Mouse (Mus musculus) heart, adult 2 months (tissue): Measurements from ENCODE around the gene Arhgef19. TPM values are rescaled to one million over a fixed set of nuclear protein-coding genes. Genes with fewer than 3 reads are reported as not detected.

Experiments used
- DNase-seq, 2 experiments: peaks; one replicate each; pipeline ENCODE4 v3.0.0; 2021
- H3K27ac ChIP-seq: fragments of 200-600 bp; 2 replicates; pipeline ENCODE4 v1.8.1; 2022
- H3K27me3 ChIP-seq: fragments of 200-500 bp; 2 replicates; pipeline ENCODE4 v1.6.1; 2012; ENCODE audit warnings: mild to moderate bottlenecking, low read length, inconsistent platforms, mixed read lengths; ENCODE audit not compliant: control insufficient read depth, insufficient read depth
- H3K36me3 ChIP-seq: fragments of 200-500 bp; 2 replicates; pipeline ENCODE4 v1.6.1; 2012; ENCODE audit warnings: low read length, inconsistent platforms; ENCODE audit not compliant: control insufficient read depth, insufficient read depth
- H3K4me1 ChIP-seq: fragments of 200-500 bp; 2 replicates; pipeline ENCODE4 v1.6.1; 2011; ENCODE audit warnings: low read length; ENCODE audit not compliant: control insufficient read depth, insufficient read depth
- H3K4me3 ChIP-seq: fragments of 200-600 bp; 2 replicates; pipeline ENCODE4 v1.8.1; 2022
- H3K79me2 ChIP-seq: fragments of 200-500 bp; replicated peaks from 2 replicates; pipeline ENCODE4 v1.6.1; 2012; ENCODE audit warnings: mild to moderate bottlenecking, inconsistent platforms, low read length, moderate library complexity, mixed read lengths; ENCODE audit not compliant: control insufficient read depth, insufficient read depth
- H3K9ac ChIP-seq: fragments of 200-500 bp; 2 replicates; pipeline ENCODE4 v1.6.1; 2012; ENCODE audit warnings: low read depth, mild to moderate bottlenecking, control low read depth, inconsistent platforms, low read length, mixed read lengths
- CTCF ChIP-seq: fragments of 200-600 bp; IDR thresholded peaks from 2 replicates; pipeline ENCODE4 v1.8.1; 2022; ENCODE audit warnings: antibody characterized with exemption, mild to moderate bottlenecking, moderate library complexity
- EP300 ChIP-seq: fragments of 200-500 bp; IDR thresholded peaks from 2 replicates; pipeline ENCODE4 v1.6.1; 2011; ENCODE audit warnings: low read depth, low read length, control low read depth; ENCODE audit not compliant: insufficient read depth
- POLR2A ChIP-seq: fragments of 200-500 bp; IDR thresholded peaks from 2 replicates; pipeline ENCODE4 v1.6.1; 2011; ENCODE audit warnings: mild to moderate bottlenecking, low read depth, low read length, control low read depth; ENCODE audit not compliant: insufficient read depth
- WGBS: fragments of 180-500 bp; shearing (Covaris S2); methylation state at CpG from one replicate; pipeline ENCODE4 v1.1.7; 2018; 5-methylcytosine and 5-hydroxymethylcytosine counted together
- intact Hi-C: fragments of 180-260 bp; cut with DNase I; formaldehyde crosslinking; loops from one replicate; pipeline ENCODE4 v1.15.1; 2025
- polyA plus RNA-seq: library from polyadenylated mRNA; depleted of rRNA; stranded (reverse); fragments of >200 nt; gene quantifications from 2 replicates; pipeline ENCODE4 v1.2.3, GENCODE M21; 2012
- total RNA-seq, 2 experiments: library from RNA; stranded (reverse); gene quantifications; 2 replicates each; pipeline ENCODE4 v1.2.3; 2021

Arhgef19 gene
- total and polyA plus RNA-seq, 3 experiments, result 22.4 to 40.1 (median 37.7) TPM

DNA sequence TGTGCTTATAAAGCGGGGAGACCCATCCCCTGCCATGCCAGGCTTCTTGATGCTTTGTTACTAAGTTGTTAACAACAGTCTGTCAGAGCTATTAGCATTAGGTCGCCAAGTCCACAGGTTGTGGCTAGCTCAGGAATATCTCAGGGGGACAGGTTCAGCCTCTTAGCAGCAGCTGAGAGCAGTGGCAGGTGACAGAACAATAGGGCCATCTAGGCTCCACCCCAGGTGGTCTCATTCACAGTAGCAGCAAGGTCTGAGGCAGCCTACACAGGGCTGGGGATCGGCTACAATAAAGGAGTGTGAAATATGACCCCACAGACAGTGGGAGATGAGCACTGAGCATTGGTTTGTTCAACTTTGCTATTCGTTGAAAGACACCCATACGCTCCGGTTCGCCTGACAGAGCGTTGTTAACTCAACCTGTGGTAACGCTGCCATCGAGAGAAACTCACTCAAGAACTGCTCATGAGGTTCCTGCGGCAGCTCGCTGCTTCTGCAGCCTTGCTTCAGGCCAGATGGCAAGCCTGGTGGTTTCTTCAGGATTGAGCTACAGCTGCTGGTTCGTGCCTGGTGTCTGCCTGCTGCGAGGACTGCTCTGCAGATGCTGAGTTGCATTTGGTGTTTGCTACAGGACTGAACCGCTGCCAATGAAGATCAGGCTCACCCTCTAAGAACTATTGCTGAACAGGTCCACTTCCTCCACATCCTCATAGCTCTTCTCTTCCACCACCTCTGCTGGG is 31.1 kb downstream of the Arhgef19 start:
- intact Hi-C loops, result no loop called here
- no peak for TF ChIP-seq POLR2A
- no peak for TF ChIP-seq EP300
- TF ChIP-seq CTCF, result no peak
- Histone ChIP-seq H3K79me2 (no peaks in the 10 kb centered on the region), H3K9ac (no peak overlapping the region), H3K36me3 (no peaks in the 10 kb centered on the region), H3K4me3 (no peak overlapping the region), H3K27me3 (no peaks in the 10 kb centered on the region), H3K27ac (no peak overlapping the region), H3K4me1 (peaks cover 4% of the 10 kb centered on the region; the same call in 1 of the 2 replicates)
- 82% methylated on average over 15 of the region's 15 CpGs for WGBS
- no peak for DNase-seq

DNA sequence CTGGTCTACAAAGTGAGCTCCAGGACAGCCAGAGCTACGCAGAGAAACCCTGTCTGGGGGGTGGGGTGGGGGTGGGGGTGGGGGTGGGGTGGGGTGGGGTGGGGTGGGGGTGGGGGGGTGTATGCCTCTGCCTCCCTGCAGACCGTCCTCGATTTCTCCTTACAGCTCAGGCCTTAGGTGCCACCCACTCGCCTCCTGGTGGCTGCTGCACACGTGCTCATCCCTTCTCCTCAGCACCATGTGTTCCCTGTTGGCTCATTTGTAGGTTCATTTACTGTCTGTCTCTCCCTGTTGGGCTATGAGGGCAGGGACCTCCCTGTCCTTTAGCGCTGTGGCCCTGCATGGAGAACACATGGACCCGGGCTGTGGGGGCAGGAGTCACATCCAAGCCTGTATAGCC is 31.9 kb downstream of the Arhgef19 start:
- Histone ChIP-seq H3K27ac (no peak overlapping the region), H3K4me1 (peaks cover 4% of the 10 kb centered on the region; the same call in 1 of the 2 replicates), H3K9ac (no peak overlapping the region), H3K4me3 (no peak overlapping the region), H3K36me3 (no peaks in the 10 kb centered on the region), H3K79me2 (no peaks in the 10 kb centered on the region), H3K27me3 (no peaks in the 10 kb centered on the region)
- intact Hi-C loops, result no loop called here
- no peak for TF ChIP-seq POLR2A
- WGBS, result 80% methylated on average over 7 of the region's 7 CpGs
- no peak for DNase-seq

DNA sequence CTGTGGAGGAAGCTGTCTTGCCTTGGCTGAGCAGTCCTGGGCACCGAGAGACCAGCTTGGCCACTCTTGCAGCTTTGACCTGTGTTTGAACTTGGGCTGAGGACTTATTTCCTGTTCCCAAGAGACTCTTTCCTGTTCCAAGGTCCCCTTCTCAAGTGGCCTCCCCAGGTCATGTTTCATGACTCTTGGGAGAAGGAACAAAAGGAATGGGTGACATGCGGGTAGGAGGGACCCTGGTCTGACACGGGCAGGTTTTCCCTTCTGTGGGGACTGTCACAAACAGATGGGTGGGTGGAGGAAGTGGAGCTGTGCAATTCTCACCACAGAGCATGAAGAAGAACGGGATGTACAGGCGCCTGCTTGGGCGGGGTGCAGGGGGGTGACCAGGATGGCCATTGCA is 32.4 kb downstream of the Arhgef19 start:
- Histone ChIP-seq H3K36me3 (no peaks in the 10 kb centered on the region), H3K4me1 (peaks cover 4% of the 10 kb centered on the region; the same call in 1 of the 2 replicates), H3K27me3 (no peaks in the 10 kb centered on the region), H3K27ac (no peak overlapping the region), H3K79me2 (no peaks in the 10 kb centered on the region), H3K9ac (no peak overlapping the region), H3K4me3 (no peak overlapping the region)
- 43% methylated on average over 6 of the region's 6 CpGs for WGBS
- intact Hi-C loops, result loop anchor here (2.0 kb wide), 1 partner anchor 67 kb away; no protein-coding TSS in a partner anchor
- no peak for DNase-seq
- TF ChIP-seq EP300 (no peak), POLR2A (no peak), CTCF (no peak)

DNA sequence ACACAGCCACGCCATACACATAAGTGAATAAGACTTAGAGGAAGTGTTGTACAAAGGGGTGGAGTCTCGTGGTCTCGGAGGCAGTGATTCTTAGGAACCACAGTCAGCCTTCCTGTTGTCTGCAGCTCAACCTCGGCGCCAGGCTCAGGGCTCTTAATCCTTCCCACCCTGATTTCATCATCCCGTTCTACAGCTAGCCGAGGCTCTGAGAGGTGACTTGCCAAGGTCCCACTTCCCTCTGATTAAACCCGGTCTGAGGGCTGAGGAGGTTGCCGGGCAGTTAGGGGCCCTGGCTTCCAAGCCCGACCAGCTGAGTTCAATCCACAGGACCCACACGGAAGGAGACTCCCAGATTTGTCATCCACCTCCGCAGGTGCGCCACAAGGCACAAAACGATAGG is 33.6 kb downstream of the Arhgef19 start:
- peak; percentile 62 for TF ChIP-seq POLR2A
- TF ChIP-seq EP300, result no peak
- Histone ChIP-seq H3K27ac (peak overlapping the region; percentile 53), H3K4me1 (peaks cover 11% of the 10 kb centered on the region), H3K9ac (peak overlapping the region; percentile 59), H3K79me2 (no peaks in the 10 kb centered on the region), H3K4me3 (peak overlapping the region; percentile 29; the same call in 1 of the 2 replicates), H3K36me3 (no peaks in the 10 kb centered on the region), H3K27me3 (no peaks in the 10 kb centered on the region)
- intact Hi-C loops, result loop anchor here (1.0 to 2.0 kb wide), 2 partner anchors 68 to 90 kb away; no protein-coding TSS in a partner anchor
- DNase-seq, result no peak
- WGBS, result 11% methylated on average over 14 of the region's 14 CpGs

DNA sequence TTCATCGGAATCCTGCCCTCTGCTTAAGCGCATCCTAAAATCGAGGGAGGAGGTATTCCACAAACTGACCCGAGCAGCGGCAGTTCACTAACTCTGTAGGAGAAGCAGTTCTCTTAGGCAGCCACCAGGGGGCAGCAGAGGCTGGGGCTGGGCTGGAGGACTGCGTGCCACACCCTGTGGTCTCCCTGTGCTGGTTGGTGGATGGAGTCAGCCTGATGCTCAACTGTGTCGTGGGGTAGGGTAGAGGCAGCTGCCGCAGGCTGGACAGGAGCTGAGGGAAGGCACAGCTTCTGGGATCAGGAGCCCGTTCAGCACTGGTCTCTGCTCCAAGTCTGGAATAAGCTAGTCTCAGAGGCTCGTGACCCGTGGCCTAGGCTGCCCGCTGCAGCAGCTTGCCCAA is 34.0 kb downstream of the Arhgef19 start:
- H3K27ac ChIP-seq, result peak overlapping the region; percentile 53
- 21% methylated on average over 12 of the region's 12 CpGs for whole genome bisulfite sequencing
- no peaks in the 10 kb centered on the region for H3K36me3 ChIP-seq
- H3K79me2 ChIP-seq, result no peaks in the 10 kb centered on the region
- DNase-seq, result peak; percentile 89 to 93
- H3K27me3 ChIP-seq, result no peaks in the 10 kb centered on the region
- intact Hi-C loops, result loop anchor here (1.0 to 2.0 kb wide), 2 partner anchors 68 to 90 kb away; no protein-coding TSS in a partner anchor
- H3K4me1 ChIP-seq, result peaks cover 13% of the 10 kb centered on the region
- TF ChIP-seq POLR2A (0 out of 2 replicates have a peak, but pooled peaks have one; percentile 21), CTCF (no peak), EP300 (peak; percentile 98)
- H3K9ac ChIP-seq, result peak overlapping the region; percentile 59
- peak overlapping the region; percentile 29; the same call in 1 of the 2 replicates for H3K4me3 ChIP-seq

DNA sequence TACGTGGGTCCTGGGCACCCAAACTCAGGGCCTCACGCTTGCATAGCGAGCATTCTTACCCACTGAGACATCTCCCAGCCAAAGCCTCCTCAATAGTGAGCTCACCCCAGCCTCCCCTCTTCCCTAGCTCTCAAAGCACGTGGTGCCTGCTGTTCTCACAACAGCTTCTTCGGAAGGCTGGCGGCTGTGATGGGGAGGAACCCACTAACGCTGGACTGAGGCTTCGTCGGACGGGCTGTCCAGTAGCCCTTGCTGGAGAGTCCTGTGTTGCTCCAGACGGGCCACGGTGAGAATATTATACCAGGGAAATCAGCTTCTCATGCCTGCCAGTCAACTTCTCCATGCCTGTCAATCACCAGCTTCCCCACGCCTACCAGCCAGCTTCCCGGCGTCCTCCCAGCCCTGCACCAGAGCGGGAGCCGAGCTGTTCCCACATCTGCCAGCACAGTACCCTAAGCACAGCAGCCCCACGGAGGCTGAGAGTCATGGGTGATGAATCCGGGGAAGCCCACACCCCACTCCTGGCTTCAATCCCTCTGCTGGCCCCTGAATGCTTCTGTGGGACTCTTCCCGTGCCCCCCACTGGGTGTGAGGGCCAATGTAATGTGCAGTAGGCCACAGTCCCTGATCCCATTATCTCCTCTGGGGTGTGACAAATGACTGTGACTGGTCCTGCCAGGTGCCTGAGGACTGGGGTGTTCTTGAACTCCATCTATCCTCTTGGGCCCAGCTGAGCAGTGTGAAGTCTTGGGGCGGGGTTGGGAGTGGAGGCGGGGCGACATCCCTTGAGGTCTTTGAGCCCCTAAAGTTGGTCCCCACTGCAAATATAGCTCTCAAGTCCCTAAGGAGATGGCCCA is 35.4 kb downstream of the Arhgef19 start:
- DNase-seq, result no peak
- no peak for TF ChIP-seq EP300
- no peak for TF ChIP-seq CTCF
- TF ChIP-seq POLR2A, result no peak
- no peaks in the 10 kb centered on the region for H3K27me3 ChIP-seq
- H3K27ac ChIP-seq, result no peak overlapping the region
- no peak overlapping the region for H3K4me3 ChIP-seq
- WGBS, result 61% methylated on average over 23 of the region's 23 CpGs
- no peaks in the 10 kb centered on the region for H3K79me2 ChIP-seq
- no peak overlapping the region for H3K9ac ChIP-seq
- intact Hi-C loops, result no loop called here
- H3K4me1 ChIP-seq, result peaks cover 15% of the 10 kb centered on the region
- H3K36me3 ChIP-seq, result no peaks in the 10 kb centered on the region
